Mouse (Mus musculus): ENCODE results near the gene Nap1l1. TPM values are rescaled to one million over a fixed set of nuclear protein-coding genes. Genes with fewer than 3 reads are reported as not detected.

Nap1l1 gene
- polyA plus RNA-seq, 1 experiment from 2014 or later: 167 TPM

GRCm38 (mm10) chr10:111519620-111520370 lies 46.8 kb downstream of the Nap1l1 start:
- ATAC-seq (replicated peaks): peak; percentile 67; the same call in 1 of the 2 replicates
- Histone ChIP-seq H3K36me3 (replicated peaks) (no peaks in the 10 kb centered on the region), H3K9ac (0 out of 2 replicates have a peak overlapping the region, but pooled peaks have one; percentile 21)

GRCm38 (mm10) chr10:111520621-111521020 lies 47.6 kb downstream of the Nap1l1 start:
- H3K27ac ChIP-seq: no peak overlapping the region

More at GRCm38 (mm10) chr10:111519620-111520370, 46.8 kb downstream of the Nap1l1 start:
- Histone ChIP-seq H3K4me3 (peak overlapping the region; percentile 25), H3K27me3 (replicated peaks) (0 out of 2 replicates have a peak, but pooled peaks cover 4% of the 10 kb centered on the region), H3K9me3 (no peaks in the 10 kb centered on the region), H3K4me1 (peaks cover 13% of the 10 kb centered on the region), H3K27ac (peak overlapping the region; percentile 23), H3K4me2 (peak overlapping the region; percentile 39)
- WGBS: 30% methylated on average over 24 of the region's 24 CpGs

GRCm38 (mm10) chr10:111521636-111522035 lies 48.6 kb downstream of the Nap1l1 start:
- ATAC-seq (replicated peaks): no peak
- no peak overlapping the region for H3K4me2 ChIP-seq
- H3K4me3 ChIP-seq: no peak overlapping the region
- H3K36me3 ChIP-seq (replicated peaks): no peaks in the 10 kb centered on the region
- no peaks in the 10 kb centered on the region for H3K9me3 ChIP-seq
- H3K27me3 ChIP-seq (replicated peaks): 0 out of 2 replicates have a peak, but pooled peaks cover 4% of the 10 kb centered on the region
- peaks cover 13% of the 10 kb centered on the region for H3K4me1 ChIP-seq
- H3K27ac ChIP-seq: no peak overlapping the region
- 74% methylated on average over 4 of the region's 4 CpGs for WGBS
- no peak overlapping the region for H3K9ac ChIP-seq

More at GRCm38 (mm10) chr10:111520621-111521020, 47.6 kb downstream of the Nap1l1 start:
- no peak overlapping the region for H3K9ac ChIP-seq
- no peak overlapping the region for H3K4me2 ChIP-seq
- H3K9me3 ChIP-seq: no peaks in the 10 kb centered on the region
- ATAC-seq (replicated peaks): no peak
- peaks cover 13% of the 10 kb centered on the region for H3K4me1 ChIP-seq
- no peak overlapping the region for H3K4me3 ChIP-seq
- no peaks in the 10 kb centered on the region for H3K36me3 ChIP-seq (replicated peaks)
- 0 out of 2 replicates have a peak, but pooled peaks cover 4% of the 10 kb centered on the region for H3K27me3 ChIP-seq (replicated peaks)
- 55% methylated on average over 3 of the region's 3 CpGs for WGBS

GRCm38 (mm10) chr10:111522230-111522629 lies 49.2 kb downstream of the Nap1l1 start:
- H3K9ac ChIP-seq: no peak overlapping the region
- no peak overlapping the region for H3K27ac ChIP-seq
- H3K4me1 ChIP-seq: peaks cover 13% of the 10 kb centered on the region
- H3K36me3 ChIP-seq (replicated peaks): no peaks in the 10 kb centered on the region
- 73% methylated on average over 4 of the region's 4 CpGs for WGBS
- no peak for ATAC-seq (replicated peaks)
- H3K9me3 ChIP-seq: no peaks in the 10 kb centered on the region
- H3K4me3 ChIP-seq: no peak overlapping the region
- 0 out of 2 replicates have a peak, but pooled peaks cover 2% of the 10 kb centered on the region for H3K27me3 ChIP-seq (replicated peaks)
- H3K4me2 ChIP-seq: no peak overlapping the region

- Histone ChIP-seq H3K4me2 (no peak overlapping the region), H3K9me3 (no peaks in the 10 kb centered on the region), H3K9ac (no peak overlapping the region), H3K4me3 (no peak overlapping the region), H3K4me1 (peaks cover 13% of the 10 kb centered on the region), H3K27ac (no peak overlapping the region), H3K36me3 (replicated peaks) (no peaks in the 10 kb centered on the region), H3K27me3 (replicated peaks) (no peaks in the 10 kb centered on the region)
- ATAC-seq (replicated peaks): no peak
- 26% methylated on average over 12 of the region's 12 CpGs for WGBS
These were observed 50.9 kb downstream of the Nap1l1 start for GRCm38 (mm10) chr10:111523894-111524293.

GRCm38 (mm10) chr10:111527057-111527456 lies 54.0 kb downstream of the Nap1l1 start:
- H3K4me1 ChIP-seq: no peaks in the 10 kb centered on the region
- no peak overlapping the region for H3K27ac ChIP-seq
- WGBS: 80% methylated on average over 5 of the region's 5 CpGs
- no peak overlapping the region for H3K4me3 ChIP-seq
- H3K9ac ChIP-seq: no peak overlapping the region
- no peak for ATAC-seq (replicated peaks)
- no peaks in the 10 kb centered on the region for H3K27me3 ChIP-seq (replicated peaks)
- H3K4me2 ChIP-seq: no peak overlapping the region
- H3K9me3 ChIP-seq: no peaks in the 10 kb centered on the region
- no peaks in the 10 kb centered on the region for H3K36me3 ChIP-seq (replicated peaks)

- H3K27me3 ChIP-seq (replicated peaks): no peaks in the 10 kb centered on the region
- H3K27ac ChIP-seq: no peak overlapping the region
- no peak overlapping the region for H3K9ac ChIP-seq
- H3K36me3 ChIP-seq (replicated peaks): no peaks in the 10 kb centered on the region
- no peak overlapping the region for H3K4me3 ChIP-seq
- ATAC-seq (replicated peaks): no peak
- 90% methylated on average over 7 of the region's 7 CpGs for WGBS
- no peak overlapping the region for H3K4me2 ChIP-seq
- no peaks in the 10 kb centered on the region for H3K4me1 ChIP-seq
- no peaks in the 10 kb centered on the region for H3K9me3 ChIP-seq
These were observed 54.6 kb downstream of the Nap1l1 start for GRCm38 (mm10) chr10:111527613-111528012.

GRCm38 (mm10) chr10:111528283-111528682 lies 55.3 kb downstream of the Nap1l1 start:
- ATAC-seq (replicated peaks): no peak
- Histone ChIP-seq H3K27ac (no peak overlapping the region), H3K9ac (no peak overlapping the region), H3K4me2 (no peak overlapping the region), H3K27me3 (replicated peaks) (no peaks in the 10 kb centered on the region), H3K9me3 (no peaks in the 10 kb centered on the region), H3K36me3 (replicated peaks) (no peaks in the 10 kb centered on the region), H3K4me3 (no peak overlapping the region), H3K4me1 (no peaks in the 10 kb centered on the region)
- 77% methylated on average over 4 of the region's 4 CpGs for WGBS

- Histone ChIP-seq H3K4me2 (no peak overlapping the region), H3K36me3 (replicated peaks) (no peaks in the 10 kb centered on the region), H3K9ac (no peak overlapping the region), H3K27me3 (replicated peaks) (no peaks in the 10 kb centered on the region), H3K4me3 (no peak overlapping the region), H3K4me1 (no peaks in the 10 kb centered on the region), H3K9me3 (no peaks in the 10 kb centered on the region), H3K27ac (no peak overlapping the region)
- 84% methylated on average over 7 of the region's 7 CpGs for WGBS
- ATAC-seq (replicated peaks): no peak
These were observed 57.4 kb downstream of the Nap1l1 start for GRCm38 (mm10) chr10:111530398-111530797.

- Histone ChIP-seq H3K4me2 (no peak overlapping the region), H3K9ac (no peak overlapping the region), H3K9me3 (no peaks in the 10 kb centered on the region), H3K4me1 (peaks cover 3% of the 10 kb centered on the region; the same call in 1 of the 2 replicates), H3K4me3 (no peak overlapping the region), H3K36me3 (replicated peaks) (no peaks in the 10 kb centered on the region), H3K27ac (no peak overlapping the region), H3K27me3 (replicated peaks) (no peaks in the 10 kb centered on the region)
- no peak for ATAC-seq (replicated peaks)
- 74% methylated on average over 8 of the region's 8 CpGs for WGBS
These were observed 61.7 kb downstream of the Nap1l1 start for GRCm38 (mm10) chr10:111534691-111535090.

GRCm38 (mm10) chr10:111537410-111537809 lies 64.4 kb downstream of the Nap1l1 start:
- H3K27ac ChIP-seq: no peak overlapping the region
- H3K9ac ChIP-seq: no peak overlapping the region
- H3K4me3 ChIP-seq: no peak overlapping the region
- H3K4me1 ChIP-seq: peaks cover 5% of the 10 kb centered on the region; the same call in 1 of the 2 replicates
- H3K36me3 ChIP-seq (replicated peaks): no peaks in the 10 kb centered on the region
- no peaks in the 10 kb centered on the region for H3K9me3 ChIP-seq
- no peaks in the 10 kb centered on the region for H3K27me3 ChIP-seq (replicated peaks)
- WGBS: 91% methylated on average over 19 of the region's 19 CpGs
- ATAC-seq (replicated peaks): no peak
- no peak overlapping the region for H3K4me2 ChIP-seq

GRCm38 (mm10) chr10:111539724-111540324 lies 66.8 kb downstream of the Nap1l1 start:
- peaks cover 5% of the 10 kb centered on the region; the same call in 1 of the 2 replicates for H3K4me1 ChIP-seq
- no peaks in the 10 kb centered on the region for H3K9me3 ChIP-seq
- ATAC-seq (replicated peaks): 0 out of 2 replicates have a peak, but pooled peaks have one; percentile 52
- H3K27ac ChIP-seq: peak overlapping the region; percentile 54; the same call in 1 of the 2 replicates
- H3K27me3 ChIP-seq (replicated peaks): no peaks in the 10 kb centered on the region
- no peak overlapping the region for H3K9ac ChIP-seq
- WGBS: 41% methylated on average over 9 of the region's 9 CpGs
- H3K36me3 ChIP-seq (replicated peaks): no peaks in the 10 kb centered on the region
- H3K4me2 ChIP-seq: no peak overlapping the region
- H3K4me3 ChIP-seq: no peak overlapping the region

Measured in midbrain, embryonic 15.5 days (tissue).